In the genomic region with DNA sequence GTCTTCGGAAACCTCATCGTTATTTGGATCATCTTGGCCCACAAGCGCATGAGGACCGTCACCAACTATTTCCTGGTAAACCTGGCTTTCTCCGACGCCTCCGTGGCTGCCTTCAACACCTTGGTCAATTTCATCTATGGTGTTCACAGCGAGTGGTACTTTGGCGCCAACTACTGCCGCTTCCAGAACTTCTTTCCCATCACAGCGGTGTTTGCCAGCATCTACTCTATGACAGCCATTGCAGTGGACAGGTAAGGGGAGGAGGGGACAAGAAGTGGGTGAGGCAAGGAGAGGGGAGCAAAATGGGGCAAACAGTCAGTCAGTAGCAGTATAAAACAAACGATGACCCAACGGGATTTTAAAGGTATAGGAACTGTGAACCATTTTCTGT, we compare ENCODE assay signal across 8 mouse cellular contexts. TPM values are rescaled to one million over a fixed set of nuclear protein-coding genes. Genes with fewer than 3 reads are reported as not detected.
DNase-seq lines count a peak whose midpoint lies in the region; ATAC-seq and TF ChIP-seq lines count a peak whose summit lies in the region.

No protein-coding gene starts in this region.

- 5% methylated on average over 13 of the region's 13 CpGs for WGBS in embryonic facial prominence, embryonic 15.5 days
- WGBS in intestine, embryonic 15.5 days: 6% methylated on average over 13 of the region's 13 CpGs
- 9% methylated on average over 13 of the region's 13 CpGs for WGBS in olfactory bulb, adult 2 months

- H3K4me3 ChIP-seq in embryonic facial prominence, embryonic 15.5 days (replicated peaks): peak overlapping the region; percentile 44
- H3K4me3 ChIP-seq in intestine, embryonic 15.5 days (replicated peaks): peak overlapping the region; percentile 42
- H3K4me3 ChIP-seq in olfactory bulb, adult 2 months (ENCODE audit: insufficient read depth, low read depth, low read length): peak overlapping the region; percentile 32

- no peaks in the 10 kb centered on the region for H3K9me3 ChIP-seq in embryonic facial prominence, embryonic 15.5 days (replicated peaks)
- H3K9me3 ChIP-seq in intestine, embryonic 15.5 days: no peaks in the 10 kb centered on the region

- no peaks in the 10 kb centered on the region for H3K36me3 ChIP-seq in embryonic facial prominence, embryonic 15.5 days
- no peaks in the 10 kb centered on the region for H3K36me3 ChIP-seq in intestine, embryonic 15.5 days

- H3K4me2 ChIP-seq in embryonic facial prominence, embryonic 15.5 days (replicated peaks): peak overlapping the region; percentile 86
- H3K4me2 ChIP-seq in intestine, embryonic 15.5 days (replicated peaks): peak overlapping the region; percentile 82

- H3K9ac ChIP-seq in embryonic facial prominence, embryonic 15.5 days: no peak overlapping the region
- H3K9ac ChIP-seq in intestine, embryonic 15.5 days: peak overlapping the region; percentile 28

- intact Hi-C loops in left cerebral cortex, postnatal 10 days (cut with DNase I): no loop called here
- intact Hi-C loops in left cerebral cortex, postnatal 36 days (cut with DNase I): no loop called here

- DNase-seq in left cerebral cortex, postnatal 10 days (ENCODE audit: extremely low spot score in 1 of 2, low spot score in 2 of 2): peak; percentile 6 to 16
- DNase-seq in left cerebral cortex, postnatal 36 days (ENCODE audit: low spot score in 2 of 2): no peak
- no peak for DNase-seq in adrenal gland, postnatal 25 days
- DNase-seq in gastrocnemius, adult 18-20 months (ENCODE audit: low spot score): no peak

- peaks cover 8% of the 10 kb centered on the region for H3K27me3 ChIP-seq in embryonic facial prominence, embryonic 15.5 days
- H3K27me3 ChIP-seq in intestine, embryonic 15.5 days (replicated peaks): no peaks in the 10 kb centered on the region

- no peak overlapping the region for H3K27ac ChIP-seq in embryonic facial prominence, embryonic 15.5 days (replicated peaks)
- H3K27ac ChIP-seq in intestine, embryonic 15.5 days: no peak overlapping the region
- H3K27ac ChIP-seq in olfactory bulb, adult 2 months (ENCODE audit: insufficient read depth, low read depth, low read length): no peak overlapping the region

- no peak for ATAC-seq in embryonic facial prominence, embryonic 15.5 days (ENCODE audit: insufficient number of reproducible peaks, low FRiP score, low TSS enrichment, low read depth)
- ATAC-seq in intestine, embryonic 15.5 days: peak; percentile 72
- no peak for ATAC-seq in megakaryocyte, adult 5-6 weeks (ENCODE audit: poor library complexity, severe bottlenecking)

- no peak for TF ChIP-seq CTCF in olfactory bulb, adult 2 months (IDR thresholded peaks at IDR 0.05; ENCODE audit: insufficient read depth, low read depth, low read length)

- peaks cover 10% of the 10 kb centered on the region for H3K4me1 ChIP-seq in embryonic facial prominence, embryonic 15.5 days
- peaks cover 4% of the 10 kb centered on the region; the same call in 1 of the 2 replicates for H3K4me1 ChIP-seq in intestine, embryonic 15.5 days (replicated peaks)
- H3K4me1 ChIP-seq in olfactory bulb, adult 2 months (ENCODE audit: control insufficient read depth, insufficient read depth, low read length): peaks cover 10% of the 10 kb centered on the region

- TF ChIP-seq POLR2A in olfactory bulb, adult 2 months (IDR thresholded peaks at IDR 0.05; ENCODE audit: insufficient read depth, low read depth, low read length): no peak

RNA-seq across cellular contexts. Expression of a gene that starts 0.7 kb away (rescaled TPM):
- 1 to 10 TPM; 3.2 to 3.3 TPM for total RNA-seq in left cerebral cortex, postnatal 10 days (2021)
- total RNA-seq in left cerebral cortex, postnatal 36 days (2021): 1 to 10 TPM; 1.5 to 2.0 TPM
- polyA plus RNA-seq in embryonic facial prominence, embryonic 15.5 days (2015; fragmentation: Nextera tagmentation; extraction: Ambion mirVana): 0.42 and 0.47 TPM in 2 replicates
- 0.54 and 0.55 TPM in 2 replicates for polyA plus RNA-seq in intestine, embryonic 15.5 days (2015; fragmentation: Nextera tagmentation; extraction: Ambion mirVana)
- not detected in 2 replicates for polyA plus RNA-seq in olfactory bulb, adult 2 months (2012; ENCODE audit: insufficient read depth, insufficient read length, low replicate concordance, missing spikeins)
- total RNA-seq in adrenal gland, postnatal 25 days (2021): not detected in 2 replicates
- total RNA-seq in megakaryocyte, adult 5-6 weeks (2015): not detected in 2 replicates
- not detected in 2 replicates for total RNA-seq in megakaryocyte, adult 5-6 weeks (2017)
- under 1 TPM; 0.09 to 0.14 TPM for total RNA-seq in gastrocnemius, adult 18-20 months (2021)

Comparison
In these comparisons a context has a peak if more than half of its experiments do, and no peak if none do; other contexts are left out.
1. DNase-seq: peak in left cerebral cortex, postnatal 10 days (2 of 2); none in left cerebral cortex, postnatal 36 days (0 of 2), adrenal gland, postnatal 25 days (single experiment) and gastrocnemius, adult 18-20 months (single experiment).
2. Peak in every context shown above with its lines, with median percentiles within 50 percentile points of each other: H3K4me3 ChIP-seq.